Comparison of ENCODE assay signal across 9 mouse cellular contexts in the genomic region with DNA sequence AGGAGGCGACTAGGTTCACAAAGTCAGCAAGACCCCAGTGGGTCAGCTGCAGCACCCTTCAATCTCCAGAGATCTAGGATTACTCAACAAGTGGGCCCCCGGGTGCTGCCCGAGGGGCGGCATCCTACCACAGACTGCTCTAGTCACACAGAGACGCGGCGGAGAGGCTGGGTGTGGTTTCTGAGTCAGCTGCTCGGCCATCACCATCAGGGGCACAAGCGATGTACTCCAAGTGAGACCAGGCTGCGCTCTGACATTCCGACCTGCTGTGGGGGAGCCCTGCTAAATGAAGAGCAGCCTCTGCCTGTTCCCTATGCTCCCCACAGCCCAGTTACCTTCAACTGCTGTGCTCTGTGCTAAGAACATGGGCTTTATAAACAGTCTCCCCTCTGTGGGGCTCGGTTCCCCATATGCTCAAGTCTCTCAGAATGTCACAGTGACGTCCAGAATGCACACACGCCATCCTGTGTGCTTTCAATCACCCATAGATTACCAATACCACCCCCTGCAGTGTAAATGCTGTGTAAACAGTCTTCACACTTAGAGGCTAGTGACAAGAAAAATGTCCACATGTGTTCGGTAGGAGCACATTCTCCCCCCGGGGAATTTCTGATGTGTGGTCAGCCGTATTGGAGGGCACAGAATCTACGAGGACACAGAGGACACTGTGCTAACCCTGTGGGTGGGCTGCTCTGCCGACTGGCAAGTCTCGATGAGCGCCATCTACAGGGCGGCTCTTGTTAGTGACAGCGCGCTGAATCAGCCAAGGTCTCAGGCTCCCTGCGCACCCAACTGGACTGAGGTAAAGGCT. TPM values are rescaled to one million over a fixed set of nuclear protein-coding genes. Genes with fewer than 3 reads are reported as not detected.
DNase-seq lines count a peak whose midpoint lies in the region; ATAC-seq and TF ChIP-seq lines count a peak whose summit lies in the region.
"Had no signal": no experiment of that assay in that cellular context is flagged by ENCODE, and none has a peak within 500 bp of the region (broad histone marks: within the 10 kb centered on the region; RNA-seq: fewer than 3 reads in every experiment).

No protein-coding gene starts in this region.

- TF ChIP-seq POLR2A in cortical plate, adult 2 months (IDR thresholded peaks at IDR 0.05; ENCODE audit: extremely low read depth, insufficient read depth, low read length): no peak
- no peak for TF ChIP-seq POLR2A in heart, adult 2 months (IDR thresholded peaks at IDR 0.05; ENCODE audit: insufficient read depth, low read depth, low read length)
- TF ChIP-seq POLR2A in liver, adult 2 months (IDR thresholded peaks at IDR 0.05; ENCODE audit: extremely low read depth, insufficient read depth, low read length): no peak

- intact Hi-C loops in heart, adult 2 months (cut with DNase I): loop anchor here (1.0 to 2.0 kb wide), 2 partner anchors 61 to 94 kb away; no protein-coding TSS in a partner anchor

- no peaks in the 10 kb centered on the region for H3K27me3 ChIP-seq in heart, adult 2 months (ENCODE audit: control insufficient read depth, insufficient read depth, low read length)
- no peaks in the 10 kb centered on the region for H3K27me3 ChIP-seq in liver, adult 2 months (ENCODE audit: control insufficient read depth, insufficient read depth, low read length)
- H3K27me3 ChIP-seq in stomach, postnatal 0 days (ENCODE audit: control insufficient read depth, insufficient read depth, low read length): no peaks in the 10 kb centered on the region

- TF ChIP-seq CTCF in cortical plate, adult 2 months (IDR thresholded peaks at IDR 0.05; ENCODE audit: extremely low read depth, insufficient read depth, low read length): peak; percentile 68
- TF ChIP-seq CTCF in heart, adult 2 months (IDR thresholded peaks at IDR 0.05): peak; percentile 77
- peak; percentile 83 for TF ChIP-seq CTCF in liver, adult 2 months (IDR thresholded peaks at IDR 0.05; ENCODE audit: low read depth, low read length)
- peak; percentile 78 for TF ChIP-seq CTCF in stomach, postnatal 0 days (IDR thresholded peaks at IDR 0.05; ENCODE audit: low read depth)

- no peaks in the 10 kb centered on the region for H3K36me3 ChIP-seq in heart, adult 2 months (ENCODE audit: control insufficient read depth, insufficient read depth, low read length)
- no peaks in the 10 kb centered on the region for H3K36me3 ChIP-seq in liver, adult 2 months (ENCODE audit: control insufficient read depth, insufficient read depth, low read length)
- H3K36me3 ChIP-seq in stomach, postnatal 0 days (ENCODE audit: control insufficient read depth, insufficient read depth, low read length): no peaks in the 10 kb centered on the region

- TF ChIP-seq EP300 in heart, adult 2 months (IDR thresholded peaks at IDR 0.05; ENCODE audit: insufficient read depth, low read depth, low read length): no peak
- TF ChIP-seq EP300 in stomach, postnatal 0 days (optimal IDR thresholded peaks at IDR 0.05): no peak

- H3K9me3 ChIP-seq in stomach, postnatal 0 days (ENCODE audit: control insufficient read depth, low read length): no peaks in the 10 kb centered on the region

- peaks cover 2% of the 10 kb centered on the region; the same call in 1 of the 2 replicates for H3K79me2 ChIP-seq in heart, adult 2 months (replicated peaks; ENCODE audit: control insufficient read depth, insufficient read depth, low read length)
- H3K79me2 ChIP-seq in liver, adult 2 months (ENCODE audit: control insufficient read depth, insufficient read depth, low read length): peaks cover 3% of the 10 kb centered on the region; the same call in 1 of the 2 replicates

- peak; percentile 25; the same call in 1 of the 2 replicates for ATAC-seq in stomach, postnatal 0 days (ENCODE audit: low FRiP score, low TSS enrichment)

- H3K4me1 ChIP-seq in cortical plate, adult 2 months (ENCODE audit: control insufficient read depth, insufficient read depth, low read length): no peaks in the 10 kb centered on the region
- H3K4me1 ChIP-seq in heart, adult 2 months (ENCODE audit: control insufficient read depth, insufficient read depth, low read length): peaks cover 5% of the 10 kb centered on the region
- peaks cover 31% of the 10 kb centered on the region for H3K4me1 ChIP-seq in liver, adult 2 months (ENCODE audit: control insufficient read depth, insufficient read depth, low read length)
- peaks cover 3% of the 10 kb centered on the region; the same call in 1 of the 2 replicates for H3K4me1 ChIP-seq in stomach, postnatal 0 days (replicated peaks; ENCODE audit: control insufficient read depth, insufficient read depth)

- no peak overlapping the region for H3K4me3 ChIP-seq in cortical plate, adult 2 months (ENCODE audit: insufficient read depth, low read length)
- H3K4me3 ChIP-seq in heart, adult 2 months: no peak overlapping the region
- no peak overlapping the region for H3K4me3 ChIP-seq in liver, adult 2 months (ENCODE audit: insufficient read depth, low read depth, low read length)
- H3K4me3 ChIP-seq in stomach, postnatal 0 days (ENCODE audit: low read depth, low read length): no peak overlapping the region
- H3K4me3 ChIP-seq: erythroblast, embryonic 14.5 days had no signal

- H3K4me2 ChIP-seq in stomach, postnatal 0 days (replicated peaks; ENCODE audit: low read depth): no peak overlapping the region

- DNase-seq in 416B (ENCODE audit: low read depth) (peak; percentile 63), ZHBTc4 (ENCODE audit: low read depth, low spot score) (peak; percentile 78)
- peak; percentile 52 to 67 for DNase-seq in heart, adult 2 months
- DNase-seq in kidney, adult 18-20 months: peak; percentile 67
- no peak for DNase-seq in liver, adult 2 months (ENCODE audit: extremely low read depth, low read depth, low spot score)
- DNase-seq in natural killer cell, adult 2 months (ENCODE audit: low spot score in 2 of 2): peak; percentile 61 to 73
- DNase-seq in stomach, postnatal 0 days (ENCODE audit: low spot score): peak; percentile 76

- no peak overlapping the region for H3K27ac ChIP-seq in cortical plate, adult 2 months (ENCODE audit: insufficient read depth, low read length)
- H3K27ac ChIP-seq in heart, adult 2 months: no peak overlapping the region
- H3K27ac ChIP-seq in liver, adult 2 months (replicated peaks; ENCODE audit: insufficient read depth, low read depth, low read length): peak overlapping the region; percentile 24; the same call in 1 of the 2 replicates
- peak overlapping the region; percentile 67; the same call in 1 of the 2 replicates for H3K27ac ChIP-seq in stomach, postnatal 0 days (replicated peaks)

- H3K9ac ChIP-seq in heart, adult 2 months (ENCODE audit: low read depth, low read length): no peak overlapping the region
- H3K9ac ChIP-seq in liver, adult 2 months (ENCODE audit: low read depth, low read length): no peak overlapping the region
- H3K9ac ChIP-seq in stomach, postnatal 0 days (ENCODE audit: low read length): no peak overlapping the region

- WGBS in heart, adult 2 months: 70% methylated on average over 25 of the region's 25 CpGs
- 64% methylated on average over 25 of the region's 25 CpGs for WGBS in liver, adult 2 months
- 43% methylated on average over 25 of the region's 25 CpGs for WGBS in stomach, postnatal 0 days

RNA-seq across cellular contexts. Expression of a gene that starts 41.1 kb away (rescaled TPM):
- polyA plus RNA-seq in cortical plate, adult 2 months (2012; rRNA removed): 15.5 and 17.6 TPM in 2 replicates
- total RNA-seq in heart, adult 2 months (2021): 10 to 100 TPM; 61.0 to 73.7 TPM
- polyA plus RNA-seq in heart, adult 2 months (2012; rRNA removed): 26.0 and 53.7 TPM in 2 replicates
- 4.6 and 5.5 TPM in 2 replicates for total RNA-seq in liver, adult 2 months (2014; rRNA removed)
- polyA plus RNA-seq in liver, adult 2 months (2012; rRNA removed): 8.5 and 9.5 TPM in 2 replicates
- 4.8 and 6.3 TPM in 2 replicates for polyA plus RNA-seq in stomach, postnatal 0 days (2015; fragmentation: Nextera tagmentation; extraction: Ambion mirVana)

RNA-seq across cellular contexts. Expression of a gene that starts 41.2 kb away (rescaled TPM):
- 1.4 TPM in 2 replicates for polyA plus RNA-seq in cortical plate, adult 2 months (2012; rRNA removed)
- under 1 TPM in 1 of 2 experiments, not detected in 1; 0.21 TPM for total RNA-seq in heart, adult 2 months (2021)
- 0.44 and 0.59 TPM in 2 replicates for polyA plus RNA-seq in heart, adult 2 months (2012; rRNA removed)
- total RNA-seq in liver, adult 2 months (2014; rRNA removed): 0.07 and 0.09 TPM in 2 replicates
- polyA plus RNA-seq in liver, adult 2 months (2012; rRNA removed): 0.04 TPM in 1 of 2 replicates, not detected in the other
- 0.92 and 1.2 TPM in 2 replicates for polyA plus RNA-seq in stomach, postnatal 0 days (2015; fragmentation: Nextera tagmentation; extraction: Ambion mirVana)

Comparison
In these comparisons a context has a peak if more than half of its experiments do, and no peak if none do; other contexts are left out.
1. H3K27ac ChIP-seq: peak in liver, adult 2 months (single experiment) and stomach, postnatal 0 days (single experiment); none in cortical plate, adult 2 months (single experiment) and heart, adult 2 months (single experiment).
2. Peak in every context shown above with its lines, with median percentiles within 50 percentile points of each other: CTCF ChIP-seq.